In the genomic region with DNA sequence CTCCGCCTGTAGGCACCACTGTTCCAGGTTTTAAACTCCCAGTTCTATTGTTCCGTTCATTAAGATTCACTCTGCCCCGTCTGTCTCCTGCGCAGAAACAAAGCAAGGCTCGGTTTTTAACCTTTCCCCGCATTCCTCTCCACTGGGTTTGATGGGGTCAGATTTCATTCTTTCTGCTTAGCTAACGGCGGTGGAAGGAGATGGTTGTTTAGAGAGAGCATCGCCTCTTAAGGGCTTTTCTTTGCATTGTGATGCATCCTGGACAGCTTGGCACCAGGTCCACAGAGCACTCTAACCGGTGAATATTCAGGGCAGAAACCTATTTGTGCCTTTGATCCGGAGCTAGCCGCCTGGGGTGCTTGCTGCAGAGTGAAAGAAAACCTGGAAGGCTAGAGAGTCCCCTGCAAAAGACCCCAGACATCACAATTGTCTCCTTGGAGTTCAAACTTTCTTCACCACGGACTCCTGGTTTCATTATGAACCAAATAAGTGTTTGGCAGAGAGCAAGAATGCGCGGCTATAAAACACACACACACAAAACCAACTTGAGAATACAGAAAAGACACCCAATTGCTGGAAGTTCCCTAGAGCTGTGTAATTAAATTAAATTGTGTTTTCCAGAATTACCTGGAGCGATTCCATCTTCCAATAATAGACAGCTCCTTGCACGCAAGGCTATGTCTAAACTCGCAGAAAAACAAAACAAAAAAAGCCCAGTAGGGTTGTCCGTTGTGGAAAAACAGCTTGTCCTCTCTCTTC, we compare ENCODE assay signal across 9 mouse cellular contexts. TPM values are rescaled to one million over a fixed set of nuclear protein-coding genes. Genes with fewer than 3 reads are reported as not detected.
DNase-seq lines count a peak whose midpoint lies in the region; ATAC-seq lines count a peak whose summit lies in the region.
"Had no signal": no experiment of that assay in that cellular context is flagged by ENCODE, and none has a peak within 500 bp of the region (broad histone marks: within the 10 kb centered on the region; RNA-seq: fewer than 3 reads in every experiment).

No protein-coding gene starts in this region.

- peaks cover 24% of the 10 kb centered on the region for H3K4me1 ChIP-seq in forebrain, embryonic 16.5 days (replicated peaks; ENCODE audit: control insufficient read depth, insufficient read depth, low read length)
- H3K4me1 ChIP-seq in midbrain, embryonic 11.5 days (ENCODE audit: control insufficient read depth, insufficient read depth, low read length) = peaks cover 22% of the 10 kb centered on the region

- H3K27ac ChIP-seq in forebrain, embryonic 16.5 days (ENCODE audit: low read length) = peak overlapping the region; percentile 71
- H3K27ac ChIP-seq in midbrain, embryonic 11.5 days (ENCODE audit: low read depth, low read length) = peak overlapping the region; percentile 78

- no peaks in the 10 kb centered on the region for H3K27me3 ChIP-seq in forebrain, embryonic 16.5 days (replicated peaks; ENCODE audit: control insufficient read depth, insufficient read depth, low read length)
- no peaks in the 10 kb centered on the region for H3K27me3 ChIP-seq in midbrain, embryonic 11.5 days (ENCODE audit: control insufficient read depth, insufficient read depth, low read length)

- intact Hi-C loops in gastrocnemius, postnatal 36 days (cut with DNase I) = no loop called here

- no peaks in the 10 kb centered on the region for H3K36me3 ChIP-seq in forebrain, embryonic 16.5 days (ENCODE audit: control insufficient read depth, insufficient read depth)
- H3K36me3 ChIP-seq in midbrain, embryonic 11.5 days (ENCODE audit: control insufficient read depth, insufficient read depth, low read length) = no peaks in the 10 kb centered on the region

- H3K4me3 ChIP-seq in forebrain, embryonic 16.5 days (replicated peaks; ENCODE audit: low read length) = peak overlapping the region; percentile 4; the same call in 1 of the 2 replicates
- peak overlapping the region; percentile 2; the same call in 1 of the 2 replicates for H3K4me3 ChIP-seq in midbrain, embryonic 11.5 days (ENCODE audit: low read depth, low read length)

- peak; percentile 68 for ATAC-seq in forebrain, embryonic 16.5 days
- ATAC-seq in midbrain, embryonic 11.5 days (ENCODE audit: low FRiP score) = peak; percentile 79

- DNase-seq in cerebellum, postnatal 10 days = peak; percentile 35 to 44
- DNase-seq in cerebellum, adult 9-10 months = no peak
- peak; percentile 99 for DNase-seq in R1 (ENCODE audit: low read depth, low spot score)
- DNase-seq in midbrain, embryonic 11.5 days (ENCODE audit: low spot score, missing footprints) = peak; percentile 96
- no peak for DNase-seq in urinary bladder, postnatal 10 days (ENCODE audit: low spot score)
- DNase-seq in cerebellum, adult 9-11 months = no peak
- DNase-seq in gastrocnemius, postnatal 36 days = no peak

- peak overlapping the region; percentile 50 for H3K9ac ChIP-seq in forebrain, embryonic 16.5 days (replicated peaks; ENCODE audit: low read depth, low read length)
- H3K9ac ChIP-seq in midbrain, embryonic 11.5 days (ENCODE audit: low read length) = peak overlapping the region; percentile 22; the same call in 1 of the 2 replicates

- no peaks in the 10 kb centered on the region for H3K9me3 ChIP-seq in forebrain, embryonic 16.5 days (ENCODE audit: control insufficient read depth, low read length)
- H3K9me3 ChIP-seq in midbrain, embryonic 11.5 days (ENCODE audit: control insufficient read depth, low read length) = no peaks in the 10 kb centered on the region

- WGBS in forebrain, embryonic 16.5 days = 1% methylated on average over 19 of the region's 19 CpGs
- WGBS in midbrain, embryonic 11.5 days = 4% methylated on average over 19 of the region's 19 CpGs

- peak overlapping the region; percentile 42 for H3K4me2 ChIP-seq in forebrain, embryonic 16.5 days (ENCODE audit: low read length)
- H3K4me2 ChIP-seq in midbrain, embryonic 11.5 days = peak overlapping the region; percentile 26

RNA-seq across cellular contexts. Expression of a gene that starts 40.7 kb away (rescaled TPM):
- 96.5 and 121 TPM in 2 replicates for polyA plus RNA-seq in forebrain, embryonic 16.5 days (2015; fragmentation: Nextera tagmentation; extraction: Ambion mirVana)
- polyA plus RNA-seq in midbrain, embryonic 11.5 days (2014; fragmentation: Nextera tagmentation; extraction: Ambion mirVana) = 19.5 and 21.2 TPM in 2 replicates
- total RNA-seq in gastrocnemius, postnatal 36 days (2021) = 1 to 10 TPM; 3.8 to 5.6 TPM
- total RNA-seq: liver, adult 2 months had no signal
- polyA plus RNA-seq: liver, adult 2 months had no signal

Comparison
In these comparisons a context has a peak if more than half of its experiments do, and no peak if none do; other contexts are left out.
1. DNase-seq: peak in cerebellum, postnatal 10 days (2 of 2), R1 (single experiment) and midbrain, embryonic 11.5 days (single experiment); none in cerebellum, adult 9-10 months (single experiment), urinary bladder, postnatal 10 days (single experiment), cerebellum, adult 9-11 months (single experiment) and gastrocnemius, postnatal 36 days (0 of 2).